Mouse (Mus musculus): ENCODE data around the gene Tspoap1. TPM values are rescaled to one million over a fixed set of nuclear protein-coding genes. Genes with fewer than 3 reads are reported as not detected.

The Tspoap1 gene
- total and polyA plus RNA-seq, 2 experiments from 2014 or later, result 33.2 to 137 TPM

DNA sequence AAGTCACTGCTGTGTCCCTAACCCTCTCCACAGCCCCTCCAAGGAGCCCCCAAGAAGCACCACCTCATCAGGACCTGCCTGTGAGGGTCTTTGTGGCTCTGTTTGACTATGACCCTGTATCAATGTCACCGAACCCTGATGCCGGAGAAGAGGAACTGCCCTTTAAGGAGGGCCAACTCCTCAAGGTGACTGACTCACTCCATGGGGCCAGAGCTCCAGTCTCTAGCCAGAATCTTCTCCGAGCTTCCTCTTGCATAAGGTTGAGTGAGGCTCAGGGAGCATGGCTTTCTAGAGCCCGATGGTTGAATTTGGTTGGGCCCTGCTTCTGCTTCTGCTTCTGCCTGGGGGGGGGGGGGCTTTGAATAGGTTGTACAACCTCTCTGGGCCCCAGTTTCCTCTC is 19.1 kb downstream of the Tspoap1 start:
- H3K4me1 ChIP-seq (ENCODE audit: insufficient read depth, low read length), result peaks cover 3% of the 10 kb centered on the region; the same call in 1 of the 2 replicates
- no peak overlapping the region for H3K4me3 ChIP-seq (ENCODE audit: low read length)
- no peak for TF ChIP-seq CTCF (IDR thresholded peaks at IDR 0.05; ENCODE audit: low read depth)
- WGBS, result 88% methylated on average over 4 of the region's 4 CpGs
- H3K9ac ChIP-seq (replicated peaks; ENCODE audit: low read length), result no peak overlapping the region
- H3K27ac ChIP-seq, result no peak overlapping the region
- no peaks in the 10 kb centered on the region for H3K9me3 ChIP-seq (ENCODE audit: low read length)
- no peak for DNase-seq (ENCODE audit: low spot score)
- peaks cover 21% of the 10 kb centered on the region; the same call in 1 of the 2 replicates for H3K36me3 ChIP-seq (ENCODE audit: insufficient read depth, low read length)
- H3K4me2 ChIP-seq (ENCODE audit: low read depth, low read length), result no peak overlapping the region
- H3K27me3 ChIP-seq (ENCODE audit: insufficient read depth, low read length), result no peaks in the 10 kb centered on the region
- no peak for ATAC-seq

DNA sequence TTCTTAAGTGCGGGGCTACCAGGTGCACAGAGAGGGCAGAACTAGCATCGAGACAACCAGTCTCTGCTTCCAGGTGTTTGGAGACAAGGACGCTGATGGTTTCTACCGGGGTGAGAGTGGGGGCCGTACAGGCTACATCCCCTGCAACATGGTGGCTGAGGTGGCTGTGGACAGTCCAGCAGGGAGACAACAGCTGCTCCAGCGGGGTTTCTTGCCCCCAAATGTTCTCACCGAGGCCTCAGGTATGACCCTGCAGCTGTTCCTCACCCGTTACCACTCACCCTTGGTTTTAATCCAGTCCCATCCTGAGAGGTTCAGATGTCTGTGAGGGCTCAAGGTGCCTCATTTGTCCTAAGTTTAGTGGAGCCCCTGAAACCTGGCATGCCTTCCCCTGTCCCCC is 19.8 kb downstream of the Tspoap1 start:
- Histone ChIP-seq H3K27ac (no peak overlapping the region), H3K9ac (replicated peaks; ENCODE audit: low read length) (no peak overlapping the region), H3K27me3 (ENCODE audit: insufficient read depth, low read length) (no peaks in the 10 kb centered on the region), H3K4me1 (ENCODE audit: insufficient read depth, low read length) (peaks cover 3% of the 10 kb centered on the region; the same call in 1 of the 2 replicates), H3K36me3 (ENCODE audit: insufficient read depth, low read length) (peaks cover 19% of the 10 kb centered on the region; the same call in 1 of the 2 replicates), H3K4me3 (ENCODE audit: low read length) (no peak overlapping the region), H3K9me3 (ENCODE audit: low read length) (no peaks in the 10 kb centered on the region), H3K4me2 (ENCODE audit: low read depth, low read length) (no peak overlapping the region)
- DNase-seq (ENCODE audit: low spot score) (no peak), ATAC-seq (no peak)
- WGBS, result 77% methylated on average over 8 of the region's 8 CpGs
- no peak for TF ChIP-seq CTCF (IDR thresholded peaks at IDR 0.05; ENCODE audit: low read depth)

DNA sequence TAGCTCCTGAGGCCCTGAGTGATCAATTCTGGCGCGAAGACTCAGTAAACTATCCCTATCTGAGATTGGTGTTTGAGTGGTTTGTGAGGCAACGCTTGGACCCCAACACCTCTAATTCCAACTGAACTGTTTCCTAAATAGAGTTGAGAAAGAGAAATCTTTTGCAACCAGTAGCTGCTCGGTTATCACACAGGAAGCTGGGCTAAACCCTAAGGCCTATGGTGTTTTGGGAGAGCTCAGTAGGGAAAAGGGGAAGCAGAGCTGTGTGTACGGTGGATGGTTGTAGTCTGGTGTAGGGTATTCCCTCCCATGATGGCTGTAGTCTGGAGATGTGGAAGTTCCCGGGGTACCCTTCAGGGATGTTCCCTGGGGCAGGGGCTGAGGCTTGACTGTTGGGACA is 29.7 kb downstream of the Tspoap1 start:
- DNase-seq (ENCODE audit: low spot score), result no peak
- Histone ChIP-seq H3K9me3 (ENCODE audit: low read length) (no peaks in the 10 kb centered on the region), H3K4me1 (ENCODE audit: insufficient read depth, low read length) (no peaks in the 10 kb centered on the region; the same call in 1 of the 2 replicates), H3K9ac (replicated peaks; ENCODE audit: low read length) (no peak overlapping the region), H3K27me3 (ENCODE audit: insufficient read depth, low read length) (no peaks in the 10 kb centered on the region), H3K4me3 (ENCODE audit: low read length) (no peak overlapping the region), H3K36me3 (ENCODE audit: insufficient read depth, low read length) (no peaks in the 10 kb centered on the region), H3K4me2 (ENCODE audit: low read depth, low read length) (no peak overlapping the region), H3K27ac (no peak overlapping the region)
- ATAC-seq, result no peak
- no peak for TF ChIP-seq CTCF (IDR thresholded peaks at IDR 0.05; ENCODE audit: low read depth)
- 86% methylated on average over 6 of the region's 6 CpGs for WGBS

DNA sequence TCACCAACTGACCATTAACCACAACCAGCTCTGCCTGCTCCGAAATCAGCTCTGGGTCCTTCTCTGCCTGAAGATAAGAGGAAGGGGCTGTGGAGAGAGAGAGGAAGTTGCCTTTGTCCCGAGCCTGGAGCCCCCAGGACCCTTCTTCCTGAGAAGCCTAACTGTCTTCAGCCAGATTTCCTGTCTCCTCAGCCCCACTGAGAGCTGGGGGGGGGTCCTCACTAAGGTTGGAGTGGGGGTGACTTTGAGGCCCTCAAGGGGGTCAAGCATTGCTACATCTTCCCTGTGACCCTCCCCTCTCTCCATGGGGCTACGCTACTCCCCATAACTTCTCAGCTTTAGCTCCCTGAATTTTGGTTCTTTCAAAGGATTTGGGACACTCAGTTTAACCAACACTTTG is 33.1 kb downstream of the Tspoap1 start, which contains the start of gene Mpo:
Gene Mpo (plus strand): TSS at position 122 of the 400 bp plus-strand sequence.
- no peak within 1 kb of the TSS for H3K4me2 ChIP-seq (ENCODE audit: low read depth, low read length)
- ATAC-seq (no peak), DNase-seq (ENCODE audit: low spot score) (no peak)
- H3K27ac ChIP-seq, result no peak within 1 kb of the TSS
- no peak for TF ChIP-seq CTCF (IDR thresholded peaks at IDR 0.05; ENCODE audit: low read depth)
- H3K9ac ChIP-seq (replicated peaks; ENCODE audit: low read length), result no peak within 1 kb of the TSS
- no peaks in the 10 kb centered on the region for H3K27me3 ChIP-seq (ENCODE audit: insufficient read depth, low read length)
- H3K9me3 ChIP-seq (ENCODE audit: low read length), result no peaks in the 10 kb centered on the region
- WGBS, result 68% methylated on average over 3 of the region's 3 CpGs
- no peak within 1 kb of the TSS for H3K4me3 ChIP-seq (ENCODE audit: low read length)
- no peaks in the 10 kb centered on the region for H3K36me3 ChIP-seq (ENCODE audit: insufficient read depth, low read length)
- no peaks in the 10 kb centered on the region; the same call in 1 of the 2 replicates for H3K4me1 ChIP-seq (ENCODE audit: insufficient read depth, low read length)

DNA sequence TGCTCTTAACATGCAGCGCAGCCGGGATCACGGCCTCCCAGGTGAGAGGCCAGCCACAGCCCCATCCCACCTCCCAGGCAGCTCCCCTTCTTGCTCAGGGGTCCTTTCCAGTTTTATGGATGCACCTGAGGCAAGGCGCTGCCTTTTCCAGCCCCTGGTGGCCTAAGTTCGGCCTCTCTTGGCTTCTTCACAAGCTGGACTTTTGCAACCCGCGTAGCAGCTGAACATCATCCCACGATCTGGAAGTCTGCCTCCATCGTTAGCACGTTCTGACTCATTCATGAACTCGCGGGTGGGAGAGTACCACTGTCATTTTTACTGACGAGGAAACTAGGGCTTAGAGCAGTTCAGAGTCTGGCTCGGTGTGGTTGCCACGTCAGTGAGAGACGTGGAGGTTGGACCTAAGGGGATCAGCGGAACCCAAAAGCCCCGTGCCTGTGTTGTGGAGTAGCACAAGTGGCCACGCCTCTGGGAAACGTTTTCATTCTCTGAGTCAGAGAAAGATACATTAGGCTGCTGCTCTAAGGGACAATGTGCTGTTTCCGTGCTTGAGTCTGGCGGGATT is 41.5 kb downstream of the Tspoap1 start:
- Histone ChIP-seq H3K4me2 (ENCODE audit: low read depth, low read length) (no peak overlapping the region), H3K27ac (no peak overlapping the region), H3K9ac (replicated peaks; ENCODE audit: low read length) (no peak overlapping the region), H3K4me1 (ENCODE audit: insufficient read depth, low read length) (0 out of 2 replicates have a peak, but pooled peaks cover 6% of the 10 kb centered on the region), H3K27me3 (ENCODE audit: insufficient read depth, low read length) (no peaks in the 10 kb centered on the region), H3K4me3 (ENCODE audit: low read length) (no peak overlapping the region), H3K36me3 (ENCODE audit: insufficient read depth, low read length) (no peaks in the 10 kb centered on the region), H3K9me3 (ENCODE audit: low read length) (no peaks in the 10 kb centered on the region)
- TF ChIP-seq CTCF (IDR thresholded peaks at IDR 0.05; ENCODE audit: low read depth), result no peak
- ATAC-seq (no peak), DNase-seq (ENCODE audit: low spot score) (no peak)
- 88% methylated on average over 22 of the region's 22 CpGs for WGBS

DNA sequence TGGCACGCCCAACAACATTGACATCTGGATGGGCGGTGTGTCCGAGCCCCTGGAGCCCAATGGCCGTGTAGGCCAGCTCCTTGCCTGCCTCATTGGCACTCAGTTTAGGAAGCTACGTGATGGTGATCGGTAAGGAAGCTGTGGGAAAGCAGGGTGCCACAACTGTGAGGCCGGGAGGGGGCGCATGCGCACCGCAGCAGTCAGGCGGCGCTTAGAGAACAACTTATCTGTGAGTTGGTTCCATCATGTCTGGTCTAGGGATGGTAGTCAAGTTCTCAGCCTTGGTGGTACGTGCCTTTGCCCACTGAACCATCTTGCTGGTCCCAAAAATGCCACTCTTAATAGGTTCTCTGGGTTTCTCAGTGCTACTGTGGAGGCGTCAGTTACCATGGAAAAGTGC is 42.3 kb downstream of the Tspoap1 start:
- ATAC-seq (0 out of 2 replicates have a peak, but pooled peaks have one; percentile 18), DNase-seq (ENCODE audit: low spot score) (peak; percentile 39)
- Histone ChIP-seq H3K9me3 (ENCODE audit: low read length) (no peaks in the 10 kb centered on the region), H3K27ac (no peak overlapping the region), H3K4me3 (ENCODE audit: low read length) (no peak overlapping the region), H3K36me3 (ENCODE audit: insufficient read depth, low read length) (no peaks in the 10 kb centered on the region), H3K9ac (replicated peaks; ENCODE audit: low read length) (no peak overlapping the region), H3K4me1 (ENCODE audit: insufficient read depth, low read length) (0 out of 2 replicates have a peak, but pooled peaks cover 6% of the 10 kb centered on the region), H3K27me3 (ENCODE audit: insufficient read depth, low read length) (no peaks in the 10 kb centered on the region), H3K4me2 (ENCODE audit: low read depth, low read length) (0 out of 2 replicates have a peak overlapping the region, but pooled peaks have one; percentile 10)
- 39% methylated on average over 14 of the region's 14 CpGs for WGBS
- TF ChIP-seq CTCF (IDR thresholded peaks at IDR 0.05; ENCODE audit: low read depth), result peak; percentile 67

DNA sequence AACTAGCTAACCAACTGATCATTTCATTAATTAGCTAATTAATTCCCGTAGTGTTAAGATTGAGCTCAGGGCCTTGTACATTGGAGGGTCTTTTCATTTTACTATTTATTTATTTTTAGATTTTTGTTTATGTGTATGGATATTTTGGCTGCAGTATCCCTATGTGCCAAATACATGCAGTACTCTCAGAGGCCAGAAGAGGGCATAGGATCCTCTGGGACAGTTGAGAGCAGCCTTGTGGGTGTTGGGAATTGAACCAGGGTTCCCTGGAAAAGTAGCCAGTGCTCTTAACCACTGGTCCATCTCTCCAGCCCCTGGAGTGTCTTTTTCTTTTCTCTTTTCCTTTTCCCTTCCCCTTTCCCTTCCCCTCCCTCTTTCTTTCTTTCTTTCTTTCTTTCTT is 45.1 kb downstream of the Tspoap1 start:
- WGBS, result 67% methylated on average over 1 of the region's 1 CpGs
- H3K27me3 ChIP-seq (ENCODE audit: insufficient read depth, low read length), result no peaks in the 10 kb centered on the region
- peak; percentile 46 for TF ChIP-seq CTCF (IDR thresholded peaks at IDR 0.05; ENCODE audit: low read depth)

More for the DNA sequence above, 45.1 kb downstream of the Tspoap1 start:
- 0 out of 2 replicates have a peak, but pooled peaks cover 6% of the 10 kb centered on the region for H3K4me1 ChIP-seq (ENCODE audit: insufficient read depth, low read length)
- H3K4me2 ChIP-seq (ENCODE audit: low read depth, low read length), result no peak overlapping the region
- DNase-seq (ENCODE audit: low spot score), result no peak
- H3K9ac ChIP-seq (replicated peaks; ENCODE audit: low read length), result no peak overlapping the region
- H3K4me3 ChIP-seq (ENCODE audit: low read length), result no peak overlapping the region
- H3K9me3 ChIP-seq (ENCODE audit: low read length), result no peaks in the 10 kb centered on the region
- H3K27ac ChIP-seq, result no peak overlapping the region
- no peak for ATAC-seq
- no peaks in the 10 kb centered on the region for H3K36me3 ChIP-seq (ENCODE audit: insufficient read depth, low read length)

Data from hindbrain, postnatal 0 days (tissue).